Mouse (Mus musculus) lung, postnatal 0 days (tissue): ENCODE data around the gene Naxd.

ENCODE experiments used
- CTCF ChIP-seq: IDR thresholded peaks from 2 replicates; pipeline ENCODE4 v1.5.1; 2016; ENCODE audit warnings: antibody characterized with exemption, mild to moderate bottlenecking
- EP300 ChIP-seq: IDR thresholded peaks from 2 replicates; pipeline ENCODE4 v1.6.1; 2016; ENCODE audit warnings: antibody characterized with exemption, mild to moderate bottlenecking, control low read depth

DNA sequence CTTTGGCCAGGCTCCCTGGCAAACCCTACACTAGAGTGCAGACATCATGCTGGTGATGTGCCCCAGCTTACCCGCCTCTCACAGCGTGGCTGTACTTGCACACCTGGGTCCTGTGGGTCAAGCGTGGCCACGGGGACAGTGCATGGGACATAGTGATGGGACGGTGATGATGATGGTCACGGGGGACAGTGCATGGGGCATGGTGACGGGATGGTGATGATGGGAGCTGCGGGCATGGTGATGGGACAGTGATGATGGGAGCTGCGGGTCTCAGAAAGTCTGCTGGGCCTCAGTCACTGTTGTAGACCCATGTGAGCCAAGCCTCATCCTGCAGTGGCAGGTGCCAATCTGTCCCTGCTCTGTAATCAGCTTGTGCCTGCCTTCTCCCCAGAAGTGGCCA, 19.0 kb downstream of the Naxd start:
- TF ChIP-seq EP300 (no peak), CTCF (no peak)
